Mouse (Mus musculus): ENCODE measurements at regions not wholly inside any gene's neighbourhood (a gene's known extent, or its start where the extent isn't known, plus 50 kb on each side); places are given as distances from the start of the nearest gene placed in this dataset.
"Not testable (repeated sequence)": the region's sequence is repeated elsewhere in the genome, so short reads cannot be mapped to it uniquely, and the experiment has no call there.

DNA sequence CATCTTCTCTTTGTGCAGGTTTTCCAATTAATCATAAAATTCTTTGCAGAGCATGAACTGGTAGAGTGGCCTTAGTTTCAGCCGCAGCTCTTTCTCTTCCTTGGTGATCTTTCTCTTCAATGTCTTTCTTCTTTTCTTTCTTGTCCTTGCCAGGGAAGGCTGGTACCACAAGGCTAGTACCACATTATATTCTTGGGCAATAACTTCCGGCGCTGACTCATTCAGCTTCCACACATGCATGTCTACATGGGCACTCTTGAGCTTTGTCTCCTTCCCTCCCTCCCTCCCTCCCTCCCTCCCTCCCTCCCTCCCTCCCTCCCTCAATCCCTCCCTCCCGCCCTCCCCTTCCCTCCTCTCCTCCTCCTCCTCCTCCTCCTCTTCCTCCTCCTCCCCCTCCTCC lies 98.1 kb upstream of the Pwp1 start:
- intact Hi-C loops (cut with DNase I); DNase-seq: not testable (repeated sequence)

- DNase-seq: peak in 1 of 2 experiments; percentile 3
Observed at GRCm38 (mm10) chr10:85731796-85732388, 97.4 kb upstream of the Pwp1 start.

DNA sequence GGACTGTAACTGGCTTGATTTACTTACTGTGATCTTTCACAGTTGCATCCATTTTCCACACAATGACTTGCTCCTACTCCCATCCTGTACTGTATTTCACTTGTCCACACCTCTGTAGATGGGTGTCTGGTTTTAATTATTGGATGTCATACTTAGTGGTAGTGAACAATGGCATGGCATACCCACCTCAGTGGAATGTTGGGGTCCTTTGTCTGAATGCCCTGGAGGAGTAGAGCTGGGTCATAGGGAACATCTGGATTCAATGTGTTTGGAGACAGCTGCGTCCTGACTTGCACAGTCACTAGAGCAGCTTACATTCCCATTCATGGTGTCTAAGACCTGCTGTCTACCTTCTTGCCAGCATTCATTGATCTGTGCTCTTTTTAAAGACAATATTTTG lies 91.5 kb upstream of the Pwp1 start:
- DNase-seq: no peak
- intact Hi-C loops (cut with DNase I): no loop called here

More at GRCm38 (mm10) chr10:85731796-85732388, 97.4 kb upstream of the Pwp1 start:
- intact Hi-C loops (cut with DNase I): not testable (repeated sequence)

DNA sequence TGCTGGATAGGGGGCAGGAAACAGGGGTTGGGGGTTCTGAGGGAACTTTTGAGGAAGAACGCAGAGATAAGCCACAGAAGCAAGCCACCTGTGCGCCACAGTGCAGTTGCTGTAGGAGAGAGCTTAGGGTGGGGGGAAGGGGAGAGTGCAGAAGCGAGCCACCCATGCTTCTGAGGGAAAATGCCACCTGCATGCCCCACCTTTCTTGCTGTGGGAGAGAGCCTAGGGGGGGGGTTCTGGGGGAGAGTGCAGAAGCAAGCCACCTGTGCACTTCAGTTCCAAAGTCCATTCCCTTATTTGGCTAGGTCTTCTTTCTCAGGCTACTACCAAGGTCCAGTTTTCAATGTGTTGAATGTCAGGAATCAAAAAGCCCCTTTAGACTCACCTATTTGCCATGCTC lies 90.3 kb upstream of the Pwp1 start:
- intact Hi-C loops (cut with DNase I): no loop called here

DNA sequence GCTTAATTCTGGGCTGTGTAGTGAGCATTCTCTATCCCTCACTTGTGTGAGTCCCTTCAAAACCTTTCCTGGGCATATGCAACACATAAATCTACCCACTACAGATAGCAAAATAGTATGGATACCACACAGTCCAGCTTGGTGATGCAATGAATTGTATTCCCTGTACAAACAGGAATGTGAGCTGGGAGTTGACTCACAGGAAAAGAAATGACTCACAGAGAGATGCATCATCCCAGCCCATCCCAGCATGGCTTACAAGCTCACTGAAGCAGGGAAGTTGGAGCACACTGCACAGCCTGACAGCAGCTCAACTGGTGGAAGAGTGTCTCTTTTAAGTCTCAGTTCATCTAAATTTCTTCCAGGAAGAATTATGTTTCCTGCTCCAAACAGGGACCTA lies 89.7 kb upstream of the Pwp1 start:
- DNase-seq; intact Hi-C loops (cut with DNase I): not testable (repeated sequence)

More for the DNA sequence above, 90.3 kb upstream of the Pwp1 start:
- no peak for DNase-seq

DNA sequence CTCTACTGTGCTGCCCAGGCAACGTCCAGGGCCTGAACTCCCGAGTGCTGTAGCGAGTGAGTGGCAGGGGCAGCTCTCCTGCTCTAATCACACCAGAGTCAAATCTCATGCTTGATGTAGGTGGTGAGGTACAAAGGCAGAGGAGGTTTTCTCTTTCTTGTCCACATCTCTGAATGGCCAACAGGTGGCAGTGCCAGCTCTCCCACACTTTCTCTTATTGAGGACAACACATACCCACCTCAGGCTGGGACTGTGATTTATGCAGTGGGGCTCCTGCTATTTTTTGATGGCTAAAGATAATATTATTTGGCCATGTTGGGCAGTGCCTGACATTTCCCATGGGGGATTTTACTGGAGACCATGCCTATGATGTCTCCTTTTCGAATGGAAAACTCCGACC lies 87.3 kb upstream of the Pwp1 start:
- no peak for DNase-seq
- intact Hi-C loops (cut with DNase I): no loop called here

- intact Hi-C loops (cut with DNase I); DNase-seq: not testable (repeated sequence)
Observed at GRCm38 (mm10) chr10:85745390-85745789, 83.9 kb upstream of the Pwp1 start.

GRCm38 (mm10) chr10:85745818-85746217 lies 83.5 kb upstream of the Pwp1 start:
- intact Hi-C loops (cut with DNase I); DNase-seq: not testable (repeated sequence)

DNA sequence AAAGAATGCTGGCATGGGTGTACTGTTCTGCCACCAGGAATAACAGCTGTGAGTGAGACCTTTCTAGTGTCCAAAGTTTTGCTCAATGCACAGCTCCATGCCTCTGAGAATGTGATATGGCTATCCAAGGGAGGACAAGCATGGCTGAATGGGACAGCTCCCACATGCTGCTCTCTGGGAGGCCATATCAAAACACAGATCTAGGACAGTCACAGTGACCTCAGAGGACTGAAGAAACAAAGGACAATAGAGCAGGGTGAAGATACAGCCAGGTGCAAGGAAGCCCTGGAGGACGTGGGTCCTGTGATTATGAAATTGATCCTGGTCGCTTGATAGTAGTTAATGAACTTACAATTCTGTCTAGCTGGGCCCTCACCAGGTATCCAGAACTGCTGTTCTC lies 79.7 kb upstream of the Pwp1 start:
- intact Hi-C loops (cut with DNase I); DNase-seq: not testable (repeated sequence)

DNA sequence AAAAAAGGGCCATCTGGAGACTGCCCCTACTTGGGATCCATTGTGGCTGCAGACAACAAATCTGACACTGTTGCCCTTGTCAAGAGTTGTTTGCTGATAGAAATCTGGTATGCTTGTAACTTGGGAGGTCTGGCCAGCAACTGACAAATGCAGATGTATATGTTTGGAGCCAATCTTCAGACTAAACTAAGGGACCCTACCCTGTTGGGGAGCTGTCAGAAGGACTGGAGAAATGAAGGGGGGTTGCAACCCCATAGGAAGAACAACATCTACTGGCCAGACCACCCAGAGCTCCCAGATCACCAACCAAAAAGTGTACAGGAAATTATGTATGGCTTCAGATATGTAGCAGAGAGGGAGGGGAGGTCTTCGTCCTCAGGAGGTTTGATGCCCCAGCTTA lies 54.3 kb upstream of the Pwp1 start:
- intact Hi-C loops (cut with DNase I): no loop called here
- DNase-seq: no peak
